Mouse (Mus musculus) erythroblast, embryonic 14.5 days (primary cell): ENCODE measurements around the gene Tmed9. TPM values are rescaled to one million over a fixed set of nuclear protein-coding genes. Genes with fewer than 3 reads are reported as not detected.
A peak's percentile ranks its signal among the peaks of the same experiment; 100 is the strongest.
"Not testable (repeated sequence)": the region's sequence is repeated elsewhere in the genome, so short reads cannot be mapped to it uniquely, and the experiment has no call there.

Experiments used
- H3K27me3 ChIP-seq: 2 replicates; pipeline ENCODE4 v1.6.1; 2012; ENCODE audit warnings: inconsistent platforms; ENCODE audit not compliant: control insufficient read depth
- H3K36me3 ChIP-seq: 2 replicates; pipeline ENCODE4 v1.6.1; 2012; ENCODE audit warnings: mild to moderate bottlenecking, inconsistent platforms; ENCODE audit not compliant: control insufficient read depth
- H3K4me1 ChIP-seq: 2 replicates; pipeline ENCODE4 v1.6.1; 2012; ENCODE audit warnings: inconsistent platforms; ENCODE audit not compliant: control insufficient read depth
- H3K4me3 ChIP-seq: replicated peaks from 2 replicates; pipeline ENCODE3; 2012; ENCODE audit warnings: moderate library complexity, mild to moderate bottlenecking, inconsistent platforms
- H3K9me3 ChIP-seq: 2 replicates; pipeline ENCODE4 v1.6.1; 2012; ENCODE audit warnings: low read length, inconsistent platforms, mixed read lengths; ENCODE audit not compliant: control insufficient read depth
- GATA1 ChIP-seq: IDR thresholded peaks from 2 replicates; pipeline ENCODE4 v1.6.1; 2012; ENCODE audit warnings: low read length, inconsistent platforms, mixed read lengths
- TAL1 ChIP-seq: IDR thresholded peaks from 3 replicates; pipeline ENCODE4 v1.6.1; 2012; ENCODE audit warnings: low read length, inconsistent platforms, mixed read lengths
- polyA plus RNA-seq: library from polyadenylated mRNA; stranded (reverse); fragments of >175 nt; gene quantifications from 2 replicates; pipeline ENCODE4 v1.2.3, GENCODE M21; 2012

Tmed9 gene
- polyA plus RNA-seq, 1 experiment: 9.5 TPM

DNA sequence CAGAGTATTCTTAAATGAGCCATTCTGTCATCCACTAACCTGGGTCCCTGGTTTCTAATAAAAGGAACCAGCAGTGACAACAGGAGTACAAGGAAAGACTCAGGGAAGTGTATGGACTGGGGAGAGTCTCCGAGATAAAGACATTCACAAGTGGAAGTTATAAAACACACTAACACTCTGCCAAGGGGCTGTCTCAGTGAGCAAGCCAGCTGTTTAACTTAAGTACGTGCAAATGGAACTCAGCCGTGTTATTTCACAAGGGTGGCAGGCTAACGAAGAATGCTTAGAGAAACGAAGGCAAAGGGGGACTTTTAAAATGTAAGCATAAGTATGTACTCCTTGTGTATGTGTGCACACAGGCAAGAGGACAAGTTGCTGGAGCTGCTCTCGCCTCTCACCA lies 16.0 kb upstream of the Tmed9 start:
- H3K36me3 ChIP-seq: peaks cover 62% of the 10 kb centered on the region
- TF ChIP-seq TAL1: no peak
- TF ChIP-seq GATA1: no peak
- no peaks in the 10 kb centered on the region for H3K9me3 ChIP-seq
- H3K4me1 ChIP-seq: no peaks in the 10 kb centered on the region; the same call in none of the 2 replicates
- H3K4me3 ChIP-seq: no peak overlapping the region
- H3K27me3 ChIP-seq: no peaks in the 10 kb centered on the region

DNA sequence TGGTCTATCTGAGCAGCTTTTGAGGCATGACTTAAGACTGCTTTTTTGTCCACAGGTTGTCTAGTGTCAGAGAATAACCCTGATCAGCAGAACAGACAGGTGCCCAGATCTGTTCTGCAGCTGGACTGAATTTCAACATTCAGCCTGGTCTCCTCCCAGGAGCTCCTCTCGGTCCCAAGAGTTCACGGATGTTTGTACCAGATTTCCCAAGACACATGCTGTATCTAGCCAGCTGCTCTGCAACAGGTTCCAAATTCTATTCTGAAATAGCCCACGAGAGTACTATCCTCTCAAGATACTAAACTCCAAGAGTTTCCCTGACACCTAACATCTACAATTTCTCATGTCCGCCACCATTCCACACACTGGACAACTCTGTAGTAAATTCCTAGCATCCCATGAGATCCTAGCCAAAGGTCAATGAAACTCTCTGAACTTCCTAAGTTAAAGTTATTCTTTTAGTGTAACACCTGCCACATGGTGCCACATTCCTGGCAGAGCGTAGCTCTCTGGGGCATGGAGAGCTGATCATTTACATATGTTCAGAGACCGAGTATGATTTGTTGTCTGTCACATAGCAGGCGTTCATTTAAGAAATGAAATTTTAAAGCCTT lies 10.2 kb upstream of the Tmed9 start:
- Histone ChIP-seq H3K4me3 (no peak overlapping the region), H3K4me1 (peaks cover 4% of the 10 kb centered on the region), H3K36me3 (peaks cover 62% of the 10 kb centered on the region), H3K27me3 (no peaks in the 10 kb centered on the region), H3K9me3 (no peaks in the 10 kb centered on the region)
- TF ChIP-seq TAL1: no peak
- no peak for TF ChIP-seq GATA1

DNA sequence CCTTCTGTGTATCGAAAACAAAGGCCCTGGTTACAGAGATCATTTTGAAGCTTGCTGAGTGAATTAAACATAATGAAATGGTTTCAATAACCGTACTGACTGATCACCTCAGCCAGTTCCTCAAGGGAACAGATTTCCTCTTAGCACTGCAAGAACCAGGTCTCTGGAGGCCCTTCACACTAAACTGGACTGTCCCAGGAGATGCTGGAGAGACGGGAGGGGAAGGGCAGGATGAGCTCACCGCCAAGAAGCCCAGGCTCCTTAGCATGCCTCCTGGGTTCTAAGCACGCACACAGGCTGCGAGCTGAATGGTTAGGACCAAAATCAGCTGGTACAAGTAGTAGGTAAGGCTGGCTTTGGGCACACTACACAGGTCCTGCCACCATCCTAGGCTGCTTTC lies 6.5 kb upstream of the Tmed9 start:
- TF ChIP-seq TAL1: no peak
- TF ChIP-seq GATA1: no peak
- peaks cover 29% of the 10 kb centered on the region for H3K4me1 ChIP-seq
- peaks cover 55% of the 10 kb centered on the region for H3K36me3 ChIP-seq
- no peaks in the 10 kb centered on the region for H3K9me3 ChIP-seq
- H3K4me3 ChIP-seq: no peak overlapping the region
- no peaks in the 10 kb centered on the region for H3K27me3 ChIP-seq

DNA sequence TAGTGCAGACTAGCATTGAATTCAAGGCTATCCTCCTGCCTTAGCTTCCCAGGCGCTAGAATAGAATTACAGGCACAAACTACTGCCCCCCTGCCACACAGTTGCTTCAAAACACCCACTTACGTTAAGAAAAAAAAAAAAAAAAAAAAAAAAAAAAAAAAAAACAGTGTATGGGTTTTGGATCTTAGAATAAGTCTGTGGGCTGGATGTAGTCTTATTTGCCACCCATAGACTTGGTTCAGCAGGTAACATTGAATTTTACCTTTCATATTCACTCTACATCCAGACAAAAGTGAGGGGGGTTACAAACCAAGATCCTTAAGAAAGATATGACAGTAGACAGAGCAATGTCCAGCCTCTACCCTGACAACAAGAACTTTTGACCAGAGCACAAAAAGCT lies 5.6 kb upstream of the Tmed9 start:
- H3K4me1 ChIP-seq: peaks cover 33% of the 10 kb centered on the region
- H3K9me3 ChIP-seq: no peaks in the 10 kb centered on the region
- H3K27me3 ChIP-seq: no peaks in the 10 kb centered on the region
- H3K4me3 ChIP-seq: no peak overlapping the region
- H3K36me3 ChIP-seq: peaks cover 54% of the 10 kb centered on the region
- no peak; the same call in 2 of the 3 replicates for TF ChIP-seq TAL1
- TF ChIP-seq GATA1: no peak

DNA sequence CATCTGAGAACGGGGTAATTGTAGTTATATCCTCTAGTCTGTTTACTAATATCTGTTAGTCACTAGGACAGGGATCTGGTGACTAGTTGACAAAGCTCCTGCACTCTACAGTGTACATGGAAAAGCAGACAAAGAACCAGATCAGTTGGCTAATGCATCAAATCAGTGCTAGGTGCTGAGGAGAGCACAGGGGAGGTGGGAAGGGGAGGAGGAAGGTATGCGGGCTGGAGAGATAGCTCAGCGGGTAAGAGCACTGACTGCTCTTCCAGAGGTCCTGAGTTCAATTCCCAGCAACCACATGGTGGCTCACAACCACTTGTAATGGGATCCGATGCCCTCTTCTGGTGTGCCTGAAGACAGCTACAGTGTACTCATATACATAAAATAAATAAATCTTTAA lies 5.0 kb upstream of the Tmed9 start:
- peaks cover 48% of the 10 kb centered on the region for H3K36me3 ChIP-seq

DNA sequence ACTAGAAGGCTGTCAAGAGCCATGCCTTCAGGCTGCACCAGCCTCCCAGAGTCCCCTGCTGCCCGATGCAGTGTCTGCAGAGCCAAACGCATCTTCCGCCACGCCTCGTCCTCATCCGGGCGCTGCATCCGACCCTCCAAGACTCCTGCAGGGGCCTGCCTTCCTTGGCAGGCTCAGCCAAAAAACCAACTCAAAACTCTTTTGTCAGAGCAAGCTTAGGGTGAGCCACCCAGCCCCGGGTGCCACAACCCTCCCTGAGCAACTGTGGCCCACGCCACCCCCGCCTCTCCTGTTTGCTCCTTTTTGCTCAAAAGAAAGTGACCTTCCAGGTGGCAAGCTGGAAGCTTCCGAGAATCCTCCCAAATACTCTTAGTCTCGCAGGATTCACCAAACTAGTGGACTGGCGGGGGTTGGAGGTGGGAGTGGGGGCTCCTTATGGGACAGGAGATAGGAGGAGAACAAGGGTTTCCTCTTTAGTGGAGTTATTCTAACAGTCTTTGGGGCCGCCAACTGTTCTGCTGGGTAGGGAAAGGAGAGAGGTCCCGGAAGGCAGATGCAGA lies 3.7 kb upstream of the Tmed9 start:
- no peaks in the 10 kb centered on the region for H3K9me3 ChIP-seq
- no peaks in the 10 kb centered on the region for H3K27me3 ChIP-seq
- H3K4me3 ChIP-seq: peak overlapping the region; percentile 99
- peaks cover 36% of the 10 kb centered on the region for H3K36me3 ChIP-seq
- peaks cover 33% of the 10 kb centered on the region for H3K4me1 ChIP-seq
- TF ChIP-seq TAL1 (no peak), GATA1 (no peak)

More for the DNA sequence above, 5.0 kb upstream of the Tmed9 start:
- H3K9me3 ChIP-seq, H3K27me3 ChIP-seq, H3K4me3 ChIP-seq: not testable (repeated sequence)
- H3K4me1 ChIP-seq: peaks cover 33% of the 10 kb centered on the region

DNA sequence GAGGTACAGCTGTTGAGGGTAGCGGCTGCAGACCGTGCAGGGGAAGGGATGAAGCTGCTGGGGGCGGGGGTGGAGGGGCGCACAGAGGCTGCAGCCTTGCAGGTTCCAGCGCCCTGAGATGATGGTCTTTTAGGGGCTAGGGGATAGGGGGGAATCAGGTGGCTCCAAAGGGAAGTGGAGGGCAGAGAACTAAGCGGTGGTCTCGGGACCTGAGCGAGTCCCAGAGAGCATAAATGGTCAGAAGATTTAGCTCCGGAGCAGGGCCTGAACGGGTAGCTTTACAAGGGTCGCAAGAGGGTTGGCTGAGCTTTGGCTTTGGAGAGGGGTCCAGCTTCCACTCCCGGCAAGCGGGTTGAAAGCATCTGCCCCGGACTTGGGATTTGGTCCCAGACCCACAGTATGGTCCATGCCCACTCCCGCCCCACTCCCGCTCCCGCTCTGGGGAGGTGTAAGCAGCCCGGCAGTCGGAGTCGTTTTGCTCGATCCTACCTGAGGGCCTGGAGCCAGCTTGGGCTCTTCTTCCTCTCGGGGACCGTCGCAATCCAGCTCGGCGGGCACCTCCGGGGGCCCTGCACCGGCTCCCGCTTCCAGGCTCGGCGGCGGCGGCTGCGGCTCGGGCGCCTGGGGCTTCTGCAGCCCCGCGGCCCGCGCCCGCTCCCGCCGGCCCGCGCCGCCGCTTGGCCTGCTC lies 3.1 kb upstream of the Tmed9 start:
- no peaks in the 10 kb centered on the region for H3K27me3 ChIP-seq
- H3K36me3 ChIP-seq: peaks cover 30% of the 10 kb centered on the region
- no peaks in the 10 kb centered on the region for H3K9me3 ChIP-seq
- H3K4me3 ChIP-seq: peak overlapping the region; percentile 99
- H3K4me1 ChIP-seq: peaks cover 33% of the 10 kb centered on the region
- TF ChIP-seq GATA1: no peak
- TF ChIP-seq TAL1: no peak

DNA sequence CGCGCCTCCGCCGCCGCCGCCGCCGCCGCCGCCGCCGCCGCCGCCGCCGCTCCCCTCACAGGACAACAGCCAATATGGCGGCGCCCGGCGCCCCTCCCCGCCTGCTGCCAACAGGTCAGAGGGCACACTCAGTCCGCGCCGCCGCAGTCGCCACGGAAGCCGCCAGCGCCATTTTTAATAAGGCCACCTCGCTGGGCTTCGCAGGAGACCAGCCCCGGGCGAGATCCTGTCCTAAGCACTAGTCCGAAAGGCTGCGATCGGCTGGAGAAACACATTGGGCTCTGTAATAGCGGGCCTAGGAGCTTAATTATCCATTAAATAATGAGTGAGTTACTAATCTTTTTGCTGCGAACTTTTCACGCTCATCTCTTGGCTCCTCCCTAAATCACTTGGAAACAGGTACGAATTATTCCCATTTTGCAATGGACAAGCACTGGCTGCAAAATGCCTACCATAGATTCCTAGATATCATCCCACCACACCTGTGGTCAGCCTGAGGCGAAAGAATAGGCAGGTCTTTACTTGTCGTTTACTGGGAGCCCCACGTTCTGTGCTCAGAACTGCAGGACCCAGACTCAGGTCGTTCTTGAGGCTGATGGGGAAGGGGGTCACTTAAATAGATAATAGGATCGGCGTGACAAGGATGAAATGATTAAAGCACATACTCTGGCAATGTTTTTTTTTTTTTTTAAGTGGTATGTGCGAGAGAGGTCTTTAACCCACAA lies 2.3 kb upstream of the Tmed9 start, which contains the start of gene Fam193b:
Gene Fam193b (minus strand): TSS at position 94 of the 725 bp plus-strand sequence.
- H3K4me1 ChIP-seq: peaks cover 33% of the 10 kb centered on the region

DNA sequence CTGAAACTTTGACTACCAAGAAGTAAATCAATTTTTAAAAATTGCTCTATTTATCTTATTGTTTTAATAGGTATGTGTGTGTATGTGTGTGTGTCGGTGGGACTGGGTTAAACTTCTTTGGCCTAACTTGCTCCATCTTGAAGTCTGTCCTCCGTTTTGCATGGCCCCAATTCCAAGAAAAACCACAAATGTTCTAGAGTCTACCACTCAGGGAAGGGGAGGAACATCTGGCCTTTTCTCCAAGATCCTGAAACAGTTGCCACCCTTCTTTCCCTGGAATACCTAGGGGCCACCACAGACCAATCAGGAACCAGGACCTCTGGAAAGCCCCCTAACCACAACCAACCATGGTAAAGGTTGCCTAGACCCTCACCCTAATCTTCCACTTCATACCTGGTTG lies 1.6 kb upstream of the Tmed9 start:
- peaks cover 32% of the 10 kb centered on the region for H3K4me1 ChIP-seq

More for the DNA sequence above, 2.3 kb upstream of the Tmed9 start, which contains the start of gene Fam193b:
- TF ChIP-seq GATA1 (no peak), TAL1 (no peak)
- no peaks in the 10 kb centered on the region for H3K27me3 ChIP-seq
- peaks cover 24% of the 10 kb centered on the region for H3K36me3 ChIP-seq
- no peaks in the 10 kb centered on the region for H3K9me3 ChIP-seq
- peak within 1 kb of the TSS; percentile 99 for H3K4me3 ChIP-seq

More for the DNA sequence above, 1.6 kb upstream of the Tmed9 start:
- no peaks in the 10 kb centered on the region for H3K27me3 ChIP-seq
- peaks cover 17% of the 10 kb centered on the region for H3K36me3 ChIP-seq
- peak overlapping the region; percentile 99 for H3K4me3 ChIP-seq
- H3K9me3 ChIP-seq: no peaks in the 10 kb centered on the region
- no peak for TF ChIP-seq GATA1
- TF ChIP-seq TAL1: no peak
